Mouse (Mus musculus): ENCODE data around the gene Cyp4f14.
"Not testable (repeated sequence)": the region's sequence is repeated elsewhere in the genome, so short reads cannot be mapped to it uniquely, and the experiment has no call there.

The Cyp4f14 gene

DNA sequence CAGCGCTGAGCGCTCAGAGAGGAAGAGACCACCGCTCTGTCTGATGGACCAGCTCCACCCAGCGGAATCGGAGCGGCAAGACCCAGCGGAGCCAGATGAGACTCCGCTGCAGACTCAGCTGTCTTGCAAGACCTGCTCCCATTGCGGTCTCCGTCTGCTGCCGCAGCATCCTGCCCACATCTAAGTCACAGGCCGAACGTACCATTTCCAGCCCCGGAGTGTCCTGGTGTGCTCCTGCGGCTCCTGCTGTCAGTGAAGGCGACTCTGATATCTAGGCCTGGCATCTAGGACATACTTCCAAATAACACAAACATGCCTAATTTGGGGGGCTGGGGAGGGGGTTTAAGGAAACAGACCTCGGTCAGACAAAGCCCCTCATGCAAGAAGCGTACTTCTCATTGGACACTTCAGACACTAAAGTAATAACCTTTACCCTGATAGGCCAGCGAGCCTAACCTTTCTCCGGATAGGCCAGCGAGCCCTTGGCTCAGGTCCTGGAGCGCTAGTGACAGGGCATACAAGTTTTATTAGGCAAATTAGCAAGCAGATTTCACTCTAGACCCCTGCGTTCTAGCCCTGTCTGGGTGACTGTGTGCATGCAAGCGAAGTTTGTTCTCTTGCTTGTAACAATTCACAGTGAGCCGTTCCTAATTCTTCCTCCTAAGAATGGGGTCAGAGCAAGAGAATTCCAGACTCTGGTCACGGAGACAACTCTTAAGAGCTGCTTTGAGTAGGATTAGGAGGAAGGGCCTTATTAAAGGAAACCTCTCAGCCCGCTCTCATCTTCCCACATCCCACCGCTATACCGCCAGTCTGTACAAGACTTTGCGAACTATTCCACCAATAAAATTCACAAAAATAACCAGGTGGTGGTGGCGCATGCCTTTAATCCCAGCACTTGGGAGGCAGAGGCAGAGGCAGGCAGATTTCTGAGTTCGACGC lies 25.6 kb downstream of the Cyp4f14 start, which contains the start of gene Zfp870:
Gene Zfp870, minus strand, starts transcription at position 404 of the 942 bp plus-strand sequence.
- peak; percentile 94 for DNase-seq (ENCODE audit: low read depth, low spot score)

DNA sequence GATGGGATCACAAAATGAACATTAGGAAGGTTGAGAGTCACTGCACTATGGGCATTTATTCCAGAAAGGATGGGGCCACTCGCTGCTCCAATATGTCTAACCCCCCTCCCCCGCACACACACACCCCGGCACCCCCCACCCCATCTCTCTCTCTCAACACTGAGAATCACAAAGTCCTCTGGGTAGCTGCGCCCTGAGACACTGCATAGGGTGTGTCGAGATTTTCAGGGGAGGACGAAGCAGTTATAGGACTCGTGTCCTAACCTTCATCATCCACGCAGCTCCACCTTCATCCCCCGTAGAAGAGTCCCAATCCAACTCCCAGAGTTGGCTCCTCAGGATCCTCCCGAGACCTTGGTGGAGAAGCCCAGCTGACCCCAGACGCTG lies 26.3 kb downstream of the Cyp4f14 start:
- no peak for DNase-seq (ENCODE audit: low read depth, low spot score)

DNA sequence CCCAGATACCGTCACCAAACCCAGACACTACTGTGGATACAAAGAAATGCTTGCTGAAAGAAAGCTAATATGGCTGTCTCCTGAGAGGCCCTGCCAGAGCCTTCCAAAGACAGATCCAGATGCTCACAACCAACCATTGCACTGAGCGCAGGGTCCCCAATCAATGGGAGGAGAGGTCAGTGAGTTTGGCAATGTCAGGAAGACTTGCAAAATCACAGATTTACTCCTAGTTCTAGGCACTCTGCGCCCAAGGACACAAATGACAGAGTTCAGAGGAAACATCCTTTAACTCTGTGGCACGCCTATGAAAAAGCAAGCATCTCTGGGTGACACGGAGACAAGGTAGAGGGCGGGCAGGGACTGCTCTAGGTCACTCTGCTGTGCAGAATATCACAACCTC lies 27.5 kb downstream of the Cyp4f14 start:
- DNase-seq (ENCODE audit: low read depth, low spot score): no peak

DNA sequence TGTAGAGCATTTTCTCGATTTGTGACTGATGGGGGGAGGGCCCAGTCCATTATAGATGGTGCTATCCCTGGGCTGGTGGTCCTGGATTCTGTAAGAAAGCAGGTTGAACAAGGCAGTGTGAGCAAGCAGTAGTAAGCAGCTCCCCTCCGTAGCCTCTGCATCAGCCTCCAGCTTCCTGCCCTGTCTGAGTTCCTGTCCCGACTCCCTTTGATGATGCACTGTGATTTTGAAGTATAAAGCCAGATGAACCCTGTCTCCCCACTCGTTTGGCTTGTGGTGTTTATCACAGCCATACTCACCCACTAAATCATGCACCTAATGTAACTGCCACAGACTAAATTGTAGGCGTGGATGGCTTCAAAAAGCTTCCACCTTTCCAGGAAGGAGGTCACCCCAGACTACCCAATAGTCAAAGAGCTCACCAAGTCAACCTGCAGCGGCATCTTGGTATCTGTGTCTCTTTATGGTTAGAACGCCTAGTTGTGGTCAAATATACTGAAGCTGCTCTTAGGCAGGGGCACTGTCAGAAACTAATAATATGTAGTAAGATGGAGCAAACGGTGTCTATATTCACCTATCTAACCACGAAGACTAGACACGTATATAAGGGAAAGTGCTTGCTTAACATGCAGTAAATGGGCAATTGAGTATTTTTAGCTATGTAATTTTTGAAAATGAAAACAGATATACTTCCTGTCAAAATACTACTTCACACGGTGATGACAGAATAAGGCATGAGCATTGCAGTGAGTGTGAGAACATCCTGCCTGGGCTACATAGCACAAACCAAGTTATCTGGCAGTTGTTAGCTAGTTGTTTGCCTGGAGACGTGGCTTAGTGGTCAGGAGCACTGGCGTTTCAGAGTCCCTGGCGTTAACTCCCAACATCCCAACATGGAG lies 36.6 kb downstream of the Cyp4f14 start:
- DNase-seq (ENCODE audit: low read depth, low spot score): no peak

DNA sequence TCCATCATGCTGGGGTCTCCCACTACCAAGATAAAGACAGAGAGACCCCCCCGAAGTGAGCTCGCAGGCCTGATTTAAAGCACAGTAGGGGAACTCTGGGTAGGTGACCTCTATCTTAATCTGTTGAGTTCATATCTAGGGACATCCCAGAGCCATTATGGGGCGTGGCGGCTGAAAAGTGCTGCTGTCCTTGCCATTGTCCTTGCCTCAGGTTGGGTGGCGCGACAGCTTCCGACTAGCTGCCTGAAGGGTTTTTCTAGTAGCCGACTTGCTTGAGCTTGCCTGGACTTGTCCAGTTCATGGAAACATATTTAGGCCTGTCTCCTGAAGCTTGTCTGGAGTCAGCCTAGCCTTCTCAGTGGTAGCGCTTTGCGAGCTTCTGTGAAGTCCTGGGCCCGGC lies 38.4 kb downstream of the Cyp4f14 start:
- peak; percentile 74 for DNase-seq (ENCODE audit: low read depth, low spot score)

DNA sequence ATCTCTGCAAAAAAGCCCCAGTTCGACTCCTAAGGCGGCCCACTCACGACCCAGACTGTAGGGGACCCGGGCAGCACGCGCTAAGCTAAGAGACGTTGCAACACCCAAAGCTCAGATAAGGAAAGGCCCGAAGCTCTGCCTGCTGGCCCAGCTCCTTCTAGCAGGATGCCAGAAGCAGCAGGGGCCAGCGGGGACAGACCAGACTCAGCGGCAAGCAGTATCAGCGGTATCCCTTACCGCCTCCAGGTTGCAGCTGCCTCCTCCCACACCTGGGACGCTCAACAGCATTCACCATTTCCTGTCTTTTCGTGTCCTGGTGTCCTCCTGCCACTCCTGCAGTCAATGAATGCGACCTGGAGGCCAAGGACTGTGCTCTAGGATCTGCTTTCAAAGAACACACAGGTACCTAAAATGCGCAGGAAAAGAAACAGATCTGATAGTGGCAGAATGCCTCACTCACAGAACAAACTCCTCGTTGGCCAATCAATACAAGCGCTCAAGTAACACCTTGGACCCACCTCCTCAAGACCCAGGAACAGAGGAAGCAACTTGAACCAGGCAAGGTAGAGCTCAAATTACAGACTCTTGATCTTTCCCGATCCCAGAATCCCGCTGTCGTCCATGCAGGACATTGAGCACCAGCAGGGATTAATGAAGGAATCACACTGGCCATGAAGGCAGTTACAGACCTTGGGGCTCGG lies 39.5 kb downstream of the Cyp4f14 start:
- peak; percentile 74 for DNase-seq (ENCODE audit: low read depth, low spot score)

DNA sequence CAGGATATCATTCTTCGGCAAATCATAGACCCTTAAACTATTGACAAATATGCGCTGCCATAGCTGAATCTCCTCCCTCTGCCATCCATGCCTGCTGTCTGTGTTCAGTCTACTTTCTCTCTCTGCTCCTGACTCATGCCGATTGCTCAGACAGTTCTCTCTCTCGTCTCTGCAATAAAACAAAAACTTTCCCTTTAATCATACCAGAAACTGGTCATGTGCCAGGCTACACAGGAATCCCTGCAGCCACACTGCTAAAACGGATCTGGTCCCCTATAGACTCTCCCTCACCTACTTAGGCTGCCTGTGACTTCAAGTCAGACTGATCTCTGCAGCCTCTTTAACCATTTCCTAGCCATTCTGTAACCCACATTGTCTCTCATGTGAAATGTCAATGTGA lies 44.4 kb downstream of the Cyp4f14 start:
- no peak for DNase-seq (ENCODE audit: low read depth, low spot score)

DNA sequence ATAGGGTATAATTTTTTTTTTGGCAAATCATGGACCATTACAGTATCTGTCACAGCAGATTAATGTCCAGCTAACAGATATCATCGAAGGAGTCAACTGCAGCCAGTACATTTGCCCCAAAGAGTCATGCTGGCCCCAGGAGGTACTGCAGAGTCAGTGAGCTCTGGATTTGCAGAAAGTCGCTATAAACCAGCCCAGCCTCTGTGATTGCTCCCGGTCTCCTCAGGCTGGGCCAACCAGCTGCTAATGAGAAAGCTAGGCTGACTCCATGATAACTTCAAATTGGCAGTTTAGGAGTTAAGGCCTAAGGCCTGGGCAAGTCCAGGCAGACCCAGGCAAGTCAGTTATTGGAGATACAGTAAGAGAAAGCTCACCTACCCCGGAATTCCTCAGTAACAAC lies 45.1 kb downstream of the Cyp4f14 start:
- DNase-seq (ENCODE audit: low read depth, low spot score): peak; percentile 21

DNA sequence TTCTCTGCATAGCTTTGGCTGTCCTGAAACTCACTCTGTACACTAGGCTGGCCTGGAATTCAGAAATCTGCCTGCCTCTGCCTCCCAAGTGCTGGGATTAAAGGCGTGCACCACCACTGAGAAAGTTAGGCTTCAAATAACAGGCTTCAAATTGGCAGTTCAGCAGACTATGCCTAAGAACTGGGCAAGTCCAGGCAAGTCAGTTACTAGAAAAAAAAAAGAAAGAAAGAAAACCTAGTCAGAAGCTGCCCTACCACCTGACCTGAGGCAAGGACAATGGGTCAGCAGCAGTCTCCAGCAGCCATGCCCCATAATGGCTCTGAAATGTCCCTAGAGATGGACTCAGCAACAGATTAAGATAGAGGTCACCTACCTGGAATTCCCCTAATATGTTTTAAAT lies 45.7 kb downstream of the Cyp4f14 start:
- DNase-seq (ENCODE audit: low read depth, low spot score): no peak

DNA sequence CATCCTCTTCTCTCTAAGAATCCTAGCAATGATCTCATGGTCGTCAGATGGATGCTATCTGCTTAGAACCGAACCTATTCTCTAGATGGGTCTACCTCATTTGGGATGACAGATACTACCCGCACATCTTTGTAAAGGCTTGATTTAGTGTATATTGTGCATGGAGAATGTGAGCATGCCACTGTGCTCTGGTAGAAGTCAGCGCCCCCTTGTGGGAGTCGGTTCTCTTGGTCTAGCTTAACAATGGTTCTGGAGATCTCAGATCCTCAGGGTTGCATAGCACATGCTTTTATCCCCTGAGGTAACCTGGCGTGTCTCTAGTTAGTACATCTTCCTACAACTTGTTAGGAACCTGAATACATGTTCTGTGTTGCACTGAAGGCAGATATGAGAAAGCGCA lies 49.9 kb downstream of the Cyp4f14 start:
- not testable (repeated sequence) for DNase-seq (ENCODE audit: low read depth, low spot score)

DNA sequence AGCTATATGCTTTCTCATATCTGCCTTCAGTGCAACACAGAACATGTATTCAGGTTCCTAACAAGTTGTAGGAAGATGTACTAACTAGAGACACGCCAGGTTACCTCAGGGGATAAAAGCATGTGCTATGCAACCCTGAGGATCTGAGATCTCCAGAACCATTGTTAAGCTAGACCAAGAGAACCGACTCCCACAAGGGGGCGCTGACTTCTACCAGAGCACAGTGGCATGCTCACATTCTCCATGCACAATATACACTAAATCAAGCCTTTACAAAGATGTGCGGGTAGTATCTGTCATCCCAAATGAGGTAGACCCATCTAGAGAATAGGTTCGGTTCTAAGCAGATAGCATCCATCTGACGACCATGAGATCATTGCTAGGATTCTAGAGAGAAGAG lies 60.4 kb downstream of the Cyp4f14 start:
- DNase-seq (ENCODE audit: low read depth, low spot score): not testable (repeated sequence)
